Mouse (Mus musculus) heart, postnatal 0 days (tissue): Measurements from ENCODE around the gene Rgcc.

Experiments used
- CTCF ChIP-seq: IDR thresholded peaks from 2 replicates; pipeline ENCODE4 v1.5.1; 2016; ENCODE audit warnings: antibody characterized with exemption, control low read depth, low read depth
- EP300 ChIP-seq: IDR thresholded peaks from 2 replicates; pipeline ENCODE4 v1.6.1; 2016; ENCODE audit warnings: antibody characterized with exemption, low read depth

DNA sequence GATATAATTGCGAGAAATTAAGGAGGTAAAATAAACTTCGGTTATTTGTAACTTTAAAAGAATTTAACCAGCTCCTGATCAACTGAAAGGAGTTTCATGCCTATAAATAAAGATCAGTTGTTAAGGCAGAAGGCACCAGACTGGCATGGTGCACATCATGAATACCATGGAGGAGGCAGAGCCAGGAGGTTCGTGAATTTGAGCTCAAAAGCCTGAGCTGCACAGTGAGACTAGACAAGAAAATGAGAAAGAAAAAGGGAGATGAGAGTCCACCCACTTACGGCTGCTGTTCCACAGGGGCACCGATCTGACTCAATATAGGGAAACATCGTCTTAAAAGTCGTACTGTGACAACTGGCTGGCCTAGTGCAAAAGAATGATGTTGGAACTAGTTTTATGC, 17.5 kb downstream of the Rgcc start:
- TF ChIP-seq CTCF, result no peak
- TF ChIP-seq EP300, result no peak
